Mouse (Mus musculus): ENCODE data around the gene Bmp4. TPM values are rescaled to one million over a fixed set of nuclear protein-coding genes. Genes with fewer than 3 reads are reported as not detected.

The Bmp4 gene
- total RNA-seq, 1 experiment from 2014 or later, result not detected

Other genes with a start within 250 kb of the Bmp4 start
- gene Gm15217, start 11.3 kb downstream of the Bmp4 start, total RNA-seq (2017), result not detected in 3 replicates

All from monocyte, adult 5-6 weeks (primary cell).